Mouse (Mus musculus) neural tube, embryonic 13.5 days (tissue): ENCODE measurements at regions not wholly inside any gene's neighbourhood (a gene's known extent, or its start where the extent isn't known, plus 50 kb on each side); places are given as distances from the start of the nearest gene placed in this dataset.
"Not testable (repeated sequence)": the region's sequence is repeated elsewhere in the genome, so short reads cannot be mapped to it uniquely, and the experiment has no call there.

Experiments
- ATAC-seq: fragments of 200-750 bp; cut with Nextera tagmentation; 2 replicates; pipeline ENCODE4 v1.8.0; 2017; ENCODE audit warnings: low read depth, mild to moderate bottlenecking, moderate TSS enrichment, moderate library complexity
- H3K27ac ChIP-seq: fragments of 300-500 bp; sonication (generic); replicated peaks from 2 replicates; pipeline ENCODE4 v1.5.1; 2015; ENCODE audit warnings: moderate library complexity, mild to moderate bottlenecking, inconsistent platforms
- H3K27me3 ChIP-seq: fragments of 300-500 bp; sonication (generic); 2 replicates; pipeline ENCODE4 v1.6.1; 2015; ENCODE audit warnings: mild to moderate bottlenecking, inconsistent platforms
- H3K36me3 ChIP-seq: fragments of 300-500 bp; sonication (generic); 2 replicates; pipeline ENCODE4 v1.6.1; 2015; ENCODE audit warnings: mild to moderate bottlenecking, inconsistent platforms
- H3K4me1 ChIP-seq: fragments of 300-500 bp; sonication (generic); replicated peaks from 2 replicates; pipeline ENCODE4 v1.6.1; 2015; ENCODE audit warnings: inconsistent platforms
- H3K4me2 ChIP-seq: fragments of 300-500 bp; sonication (generic); 2 replicates; pipeline ENCODE4 v1.6.1; 2015; ENCODE audit warnings: inconsistent platforms, mild to moderate bottlenecking, moderate library complexity
- H3K4me3 ChIP-seq: fragments of 300-500 bp; sonication (generic); 2 replicates; pipeline ENCODE4 v1.5.1; 2015; ENCODE audit warnings: mild to moderate bottlenecking, inconsistent platforms
- H3K9ac ChIP-seq: fragments of 300-500 bp; sonication (generic); 2 replicates; pipeline ENCODE4 v1.6.1; 2015; ENCODE audit warnings: moderate library complexity, mild to moderate bottlenecking, inconsistent platforms
- H3K9me3 ChIP-seq: fragments of 300-500 bp; sonication (generic); 2 replicates; pipeline ENCODE4 v1.6.1; 2016; ENCODE audit warnings: inconsistent platforms
- WGBS: fragments of 180-500 bp; shearing (Covaris S2); methylation state at CpG from one replicate; pipeline ENCODE4 v1.1.7; 2015; 5-methylcytosine and 5-hydroxymethylcytosine counted together

DNA sequence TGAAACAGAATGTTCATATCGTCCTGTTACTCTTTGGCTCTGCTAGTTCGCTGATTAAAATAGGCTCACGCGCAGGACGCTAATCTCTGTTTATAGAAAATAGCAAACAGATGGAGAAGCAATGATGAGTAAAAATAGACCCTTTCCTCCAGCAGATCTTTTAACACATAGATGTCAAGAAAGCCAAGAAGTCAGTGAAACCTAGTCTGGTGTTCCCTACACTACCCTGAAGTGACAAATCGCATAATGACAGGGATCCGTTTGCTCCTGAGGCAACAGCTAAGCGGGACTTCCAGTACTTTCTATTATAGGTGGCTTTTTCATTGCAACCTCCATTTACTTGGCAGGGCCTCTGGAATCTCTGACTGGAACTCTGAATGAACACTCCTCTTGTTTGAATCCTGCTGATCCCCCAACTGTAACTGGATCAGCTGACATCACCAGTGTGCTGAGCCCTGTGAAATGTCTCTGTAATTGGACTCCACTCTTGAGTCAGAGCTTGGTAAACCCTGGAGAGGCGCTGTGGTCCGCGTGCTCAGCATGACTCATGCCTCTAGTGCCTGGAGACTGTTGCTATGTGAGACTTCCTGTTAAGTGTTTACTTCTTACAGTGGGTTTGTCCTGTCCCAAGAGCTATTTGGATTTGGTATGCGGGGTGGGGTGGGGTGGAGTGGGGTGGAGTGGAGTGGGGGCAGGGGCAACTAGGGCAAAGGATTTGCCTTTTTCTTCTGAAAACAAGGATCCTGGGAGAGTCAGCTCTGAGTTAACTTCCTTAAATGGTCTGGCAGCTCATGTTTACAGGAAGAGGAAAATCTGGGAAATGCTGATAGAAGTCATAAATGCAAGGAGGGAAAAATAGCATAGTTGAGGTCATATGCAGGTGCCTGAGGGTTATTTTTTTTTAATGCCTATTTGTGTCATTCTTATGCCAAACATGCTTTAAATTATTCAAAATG, 162.4 kb upstream of the Akr1e1 start:
- WGBS = 54% methylated on average over 12 of the region's 12 CpGs
- no peak overlapping the region for H3K4me2 ChIP-seq

DNA sequence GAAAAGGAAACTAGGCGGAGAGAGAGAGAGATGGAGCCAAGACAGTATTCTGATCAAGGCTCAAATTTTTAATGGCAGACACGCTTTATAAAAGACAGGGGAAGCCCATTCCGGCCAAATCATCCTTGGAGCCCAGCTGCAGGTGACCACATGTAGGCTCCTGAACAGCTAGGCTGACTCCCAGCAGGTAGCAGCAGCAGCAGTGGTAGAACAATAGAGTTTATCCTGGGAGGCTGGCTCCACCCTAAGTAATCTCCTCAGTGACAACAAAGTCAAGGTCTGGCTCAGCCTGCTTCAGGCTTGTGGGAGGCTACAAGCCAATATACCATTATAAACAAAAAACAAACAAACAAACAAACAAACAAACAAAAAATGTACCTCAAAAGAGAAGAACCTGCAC, 151.0 kb upstream of the Akr1e1 start:
- no peak for ATAC-seq
- H3K27me3 ChIP-seq = no peaks in the 10 kb centered on the region
- H3K4me1 ChIP-seq = no peaks in the 10 kb centered on the region
- no peaks in the 10 kb centered on the region for H3K36me3 ChIP-seq
- H3K27ac ChIP-seq = no peak overlapping the region
- no peak overlapping the region for H3K4me2 ChIP-seq
- WGBS = 37% methylated on average over 3 of the region's 3 CpGs
- H3K4me3 ChIP-seq = no peak overlapping the region
- no peak overlapping the region for H3K9ac ChIP-seq
- H3K9me3 ChIP-seq = no peaks in the 10 kb centered on the region

More for the DNA sequence above, 162.4 kb upstream of the Akr1e1 start:
- ATAC-seq = peak; percentile 95
- H3K27ac ChIP-seq = peak overlapping the region; percentile 52
- H3K9ac ChIP-seq = no peak overlapping the region
- H3K4me3 ChIP-seq = no peak overlapping the region
- H3K9me3 ChIP-seq = no peaks in the 10 kb centered on the region
- no peaks in the 10 kb centered on the region for H3K27me3 ChIP-seq
- H3K36me3 ChIP-seq = no peaks in the 10 kb centered on the region
- H3K4me1 ChIP-seq = no peaks in the 10 kb centered on the region

DNA sequence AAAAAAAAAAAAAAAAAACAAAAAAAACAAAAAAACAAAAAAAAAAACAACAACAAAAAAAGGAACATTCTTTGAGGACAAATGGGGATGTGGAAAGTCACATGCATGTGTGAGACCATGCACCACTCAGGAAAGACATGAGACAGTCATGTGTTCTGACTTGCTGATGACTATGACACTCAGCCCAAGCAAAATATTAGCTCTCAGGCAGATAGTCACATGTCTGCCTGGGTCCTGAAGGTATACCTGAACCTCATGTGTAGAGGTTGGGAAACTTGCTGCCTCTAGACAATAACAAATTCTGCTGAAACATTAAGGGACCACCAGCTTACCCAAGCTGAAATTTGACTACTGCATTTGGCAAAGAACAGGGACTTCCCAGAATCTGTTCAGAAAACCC, 147.6 kb upstream of the Akr1e1 start:
- no peak overlapping the region for H3K4me2 ChIP-seq
- H3K9me3 ChIP-seq = no peaks in the 10 kb centered on the region
- no peak overlapping the region for H3K9ac ChIP-seq
- no peak overlapping the region for H3K4me3 ChIP-seq
- H3K4me1 ChIP-seq = no peaks in the 10 kb centered on the region
- ATAC-seq = no peak
- H3K27me3 ChIP-seq = no peaks in the 10 kb centered on the region
- H3K27ac ChIP-seq = no peak overlapping the region
- H3K36me3 ChIP-seq = no peaks in the 10 kb centered on the region

DNA sequence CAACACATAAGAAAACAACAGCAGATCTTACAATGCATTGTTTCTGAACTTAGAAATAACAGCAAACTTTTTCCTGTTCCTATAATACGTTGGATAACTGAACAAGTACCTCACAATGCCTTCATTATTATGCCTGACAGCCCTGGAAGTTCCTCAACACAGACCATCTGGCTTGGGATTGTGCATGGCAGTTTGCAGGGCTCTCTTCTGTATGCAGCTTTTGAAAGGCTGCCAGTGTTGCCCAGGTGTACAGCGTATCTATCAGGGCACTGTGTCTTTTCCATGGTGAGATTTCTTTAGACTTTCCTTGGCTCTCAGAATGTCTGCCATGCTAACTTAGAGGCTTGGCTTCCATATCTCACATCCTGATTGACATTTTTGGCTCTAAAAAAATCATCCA, 134.0 kb upstream of the Akr1e1 start:
- no peak for ATAC-seq
- Histone ChIP-seq H3K9me3 (no peaks in the 10 kb centered on the region), H3K4me3 (no peak overlapping the region), H3K4me2 (no peak overlapping the region), H3K9ac (no peak overlapping the region), H3K36me3 (no peaks in the 10 kb centered on the region), H3K27me3 (no peaks in the 10 kb centered on the region), H3K4me1 (no peaks in the 10 kb centered on the region), H3K27ac (no peak overlapping the region)
- 58% methylated on average over 2 of the region's 2 CpGs for WGBS

DNA sequence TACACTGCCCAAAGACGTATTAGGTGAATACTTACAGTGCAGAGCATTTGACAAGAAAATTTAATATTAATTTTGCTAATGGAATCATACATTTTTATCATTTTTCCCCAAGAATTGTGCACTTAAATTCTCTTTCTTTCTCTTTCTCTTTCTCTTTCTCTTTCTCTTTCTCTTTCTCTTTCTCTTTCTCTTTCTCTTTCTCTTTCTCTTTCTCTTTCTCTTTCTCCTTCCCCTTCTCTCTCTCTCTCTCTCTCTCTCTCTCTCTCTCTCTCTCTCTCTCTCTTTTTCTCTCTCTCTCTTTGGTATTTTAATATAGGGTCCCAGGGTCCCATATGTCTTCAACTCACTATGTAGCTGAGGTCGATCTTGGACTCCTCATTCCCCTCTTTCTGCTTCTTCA, 107.3 kb upstream of the Akr1e1 start:
- H3K9ac ChIP-seq, H3K4me1 ChIP-seq, ATAC-seq, H3K9me3 ChIP-seq, H3K36me3 ChIP-seq, H3K27ac ChIP-seq, H3K4me2 ChIP-seq, H3K27me3 ChIP-seq, H3K4me3 ChIP-seq: not testable (repeated sequence)
- 81% methylated on average over 2 of the region's 2 CpGs for WGBS

DNA sequence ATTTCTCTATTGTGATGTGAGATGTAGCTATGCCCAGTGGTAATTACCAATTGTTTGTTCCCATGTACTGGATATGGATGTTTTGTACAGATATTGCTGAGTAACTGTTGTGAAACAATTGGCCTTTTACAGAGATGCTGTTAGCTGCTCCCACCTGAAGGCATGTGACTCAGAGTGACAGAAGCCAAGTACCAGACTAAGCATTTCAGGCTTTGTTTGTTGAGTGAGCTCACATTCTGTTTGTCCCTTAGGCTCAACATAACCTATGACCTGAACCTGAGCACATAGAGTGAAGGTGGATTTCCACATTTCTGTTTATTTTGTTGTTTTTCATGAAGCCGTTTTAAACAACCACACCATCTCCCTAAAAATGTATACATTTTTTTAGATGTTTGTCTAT, 105.8 kb upstream of the Akr1e1 start:
- Histone ChIP-seq H3K9me3 (no peaks in the 10 kb centered on the region), H3K36me3 (no peaks in the 10 kb centered on the region), H3K27ac (no peak overlapping the region), H3K4me1 (no peaks in the 10 kb centered on the region), H3K27me3 (no peaks in the 10 kb centered on the region), H3K4me3 (no peak overlapping the region), H3K9ac (no peak overlapping the region), H3K4me2 (no peak overlapping the region)
- 94% methylated on average over 1 of the region's 1 CpGs for WGBS
- no peak for ATAC-seq

DNA sequence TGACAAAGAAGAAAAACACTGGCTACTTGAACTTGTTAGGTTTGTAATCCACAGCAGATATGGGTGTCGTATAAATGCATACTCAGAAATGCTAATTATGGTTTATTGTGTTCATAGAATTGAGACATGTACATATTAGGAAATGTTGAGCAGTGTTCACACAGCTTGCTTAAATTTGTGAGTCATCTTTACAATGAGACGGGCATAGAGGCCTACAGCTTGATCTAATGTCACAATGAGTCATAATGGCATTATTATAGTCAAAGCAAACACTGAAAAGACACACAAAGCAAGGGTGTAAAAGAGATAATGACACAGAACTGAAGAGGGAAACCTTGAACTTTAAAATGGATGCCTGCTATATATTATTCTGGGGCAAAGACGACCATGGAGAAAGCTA, 103.7 kb upstream of the Akr1e1 start:
- H3K36me3 ChIP-seq = no peaks in the 10 kb centered on the region
- no peak overlapping the region for H3K4me2 ChIP-seq
- no peak for ATAC-seq
- no peaks in the 10 kb centered on the region for H3K9me3 ChIP-seq
- no peaks in the 10 kb centered on the region for H3K4me1 ChIP-seq
- 22% methylated on average over 3 of the region's 3 CpGs for WGBS
- no peaks in the 10 kb centered on the region for H3K27me3 ChIP-seq
- no peak overlapping the region for H3K27ac ChIP-seq
- no peak overlapping the region for H3K9ac ChIP-seq
- H3K4me3 ChIP-seq = no peak overlapping the region

DNA sequence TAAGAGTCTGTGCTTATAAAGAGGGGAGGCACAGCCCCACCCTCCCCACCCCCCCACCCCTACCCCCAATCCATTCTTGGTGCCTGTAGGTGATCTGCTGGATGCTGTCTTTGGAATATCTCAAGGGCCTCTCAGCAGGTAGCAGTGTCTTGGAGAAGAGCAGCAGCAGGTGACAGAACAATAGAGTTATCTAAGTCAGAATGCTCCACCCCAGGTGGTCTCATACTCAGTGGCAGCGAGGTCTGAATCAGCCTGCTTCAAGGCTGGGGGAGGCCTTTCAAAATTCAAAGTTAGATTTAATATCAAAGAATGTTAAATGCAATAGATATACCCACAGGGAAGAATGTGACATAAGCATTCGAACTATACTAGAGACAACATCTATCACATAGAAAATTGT, 90.6 kb upstream of the Akr1e1 start:
- H3K9me3 ChIP-seq, H3K27ac ChIP-seq, ATAC-seq, H3K27me3 ChIP-seq, H3K4me1 ChIP-seq, H3K4me3 ChIP-seq, H3K36me3 ChIP-seq, H3K4me2 ChIP-seq, H3K9ac ChIP-seq: not testable (repeated sequence)
- 60% methylated on average over 2 of the region's 2 CpGs for WGBS

DNA sequence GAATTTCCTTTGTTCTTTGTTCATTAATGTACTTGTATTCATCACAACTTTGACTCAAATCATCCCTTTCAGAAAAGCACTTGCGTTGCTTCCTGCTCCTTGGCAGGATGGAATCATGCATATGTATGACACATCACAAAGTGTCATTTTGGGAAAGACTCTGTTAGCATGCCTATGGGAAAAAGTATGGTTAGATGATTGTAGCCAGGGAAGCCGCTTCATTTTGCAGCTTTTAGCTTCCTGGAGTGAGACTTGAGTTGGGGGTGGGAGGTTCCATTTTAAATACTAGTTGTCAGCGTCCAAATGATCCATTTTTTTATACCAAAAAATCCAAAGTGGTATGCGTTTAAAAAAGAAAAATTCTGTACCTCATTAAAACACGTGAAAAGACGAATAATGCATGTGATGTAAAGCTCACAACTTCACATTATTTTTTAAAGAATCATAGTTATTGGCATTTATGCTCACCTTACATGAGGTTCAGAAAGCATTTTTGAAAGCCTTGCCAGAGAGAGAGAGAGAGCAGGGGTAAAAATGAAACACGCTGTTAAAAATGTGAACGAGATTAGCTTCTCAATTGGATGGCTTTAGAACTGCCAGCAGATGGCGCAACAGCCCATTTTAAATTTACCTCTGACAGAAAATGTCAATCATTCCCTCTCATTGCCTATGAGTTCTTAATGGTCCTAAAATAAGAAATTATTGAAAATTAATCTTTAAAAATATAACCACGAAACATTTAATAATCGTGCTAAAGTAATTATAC, 57.6 kb upstream of the Akr1e1 start:
- Histone ChIP-seq H3K9ac (no peak overlapping the region), H3K27me3 (no peaks in the 10 kb centered on the region), H3K4me1 (no peaks in the 10 kb centered on the region; the same call in 1 of the 2 replicates), H3K9me3 (no peaks in the 10 kb centered on the region), H3K4me3 (no peak overlapping the region), H3K36me3 (no peaks in the 10 kb centered on the region), H3K4me2 (peak overlapping the region; percentile 33; the same call in 1 of the 2 replicates), H3K27ac (no peak overlapping the region)
- 38% methylated on average over 11 of the region's 11 CpGs for WGBS
- ATAC-seq = no peak; the same call in 1 of the 2 replicates

DNA sequence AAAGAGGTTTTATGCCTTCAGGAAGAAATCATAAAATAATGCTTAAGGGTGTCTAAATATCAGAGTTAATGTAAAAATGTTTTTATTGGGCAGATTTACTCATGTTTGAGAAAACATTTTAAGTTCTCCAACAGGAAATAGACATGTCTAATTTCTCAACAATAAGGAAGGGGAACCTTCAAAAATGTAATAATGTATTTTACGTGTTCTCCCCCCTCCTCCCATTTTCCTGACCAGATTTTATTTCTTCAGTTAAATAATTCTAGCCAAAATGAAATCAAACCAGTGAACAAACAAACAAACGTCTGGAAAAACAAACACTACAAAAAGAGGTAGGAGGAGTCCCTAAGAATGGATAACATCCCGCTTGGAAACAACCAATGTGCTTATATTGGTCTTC, 54.4 kb upstream of the Akr1e1 start:
- no peaks in the 10 kb centered on the region; the same call in 1 of the 2 replicates for H3K4me1 ChIP-seq
- no peak overlapping the region for H3K4me2 ChIP-seq
- no peak for ATAC-seq
- no peaks in the 10 kb centered on the region for H3K27me3 ChIP-seq
- 75% methylated on average over 3 of the region's 3 CpGs for WGBS
- H3K9me3 ChIP-seq = no peaks in the 10 kb centered on the region
- no peak overlapping the region for H3K4me3 ChIP-seq
- H3K27ac ChIP-seq = no peak overlapping the region
- no peaks in the 10 kb centered on the region for H3K36me3 ChIP-seq
- no peak overlapping the region for H3K9ac ChIP-seq

DNA sequence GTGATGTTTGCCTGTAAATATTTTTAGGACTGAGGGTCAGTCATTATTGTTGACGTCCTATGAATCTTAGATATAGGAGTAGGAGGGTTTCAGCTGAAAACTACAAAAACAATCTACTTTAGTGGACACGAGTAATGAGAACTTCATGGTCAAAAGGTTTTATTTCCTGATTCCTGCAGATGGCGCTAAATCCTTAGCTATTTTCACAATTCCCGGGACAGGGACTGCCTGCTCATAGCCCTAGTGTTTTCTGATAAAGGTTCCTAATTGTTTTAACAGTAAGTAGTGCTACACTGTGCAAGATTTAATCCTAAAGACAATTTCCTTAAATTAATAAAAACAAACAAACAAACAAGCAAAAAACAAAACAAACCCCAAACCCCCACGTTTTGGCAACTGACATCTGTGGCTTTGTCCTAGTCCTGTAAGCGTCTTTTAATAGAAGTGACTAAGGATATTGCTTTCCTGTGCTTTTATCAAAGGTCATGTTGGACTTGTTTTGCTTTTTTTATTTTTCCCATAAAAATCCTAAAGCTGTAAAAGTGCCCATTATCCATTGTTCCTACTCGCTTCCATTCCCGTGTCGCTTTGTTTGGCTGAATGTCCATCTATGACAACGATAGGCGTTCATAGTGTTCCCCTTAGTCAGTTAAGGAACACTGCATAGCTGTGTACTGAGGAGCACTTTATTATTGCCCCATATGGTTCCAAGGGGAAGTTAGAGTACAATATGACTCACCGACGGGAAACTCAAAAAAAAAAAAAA, 53.5 kb upstream of the Akr1e1 start:
- Histone ChIP-seq H3K4me1 (no peaks in the 10 kb centered on the region; the same call in 1 of the 2 replicates), H3K9me3 (no peaks in the 10 kb centered on the region), H3K4me2 (peak overlapping the region; percentile 34), H3K27me3 (no peaks in the 10 kb centered on the region), H3K27ac (no peak overlapping the region), H3K4me3 (no peak overlapping the region), H3K36me3 (no peaks in the 10 kb centered on the region), H3K9ac (no peak overlapping the region)
- WGBS = 46% methylated on average over 13 of the region's 13 CpGs
- ATAC-seq = peak; percentile 93
